Mouse (Mus musculus): ENCODE results near the gene Cabin1. TPM values are rescaled to one million over a fixed set of nuclear protein-coding genes. Genes with fewer than 3 reads are reported as not detected.

Cabin1 gene
- polyA plus RNA-seq, 1 experiment: 82.3 TPM

DNA sequence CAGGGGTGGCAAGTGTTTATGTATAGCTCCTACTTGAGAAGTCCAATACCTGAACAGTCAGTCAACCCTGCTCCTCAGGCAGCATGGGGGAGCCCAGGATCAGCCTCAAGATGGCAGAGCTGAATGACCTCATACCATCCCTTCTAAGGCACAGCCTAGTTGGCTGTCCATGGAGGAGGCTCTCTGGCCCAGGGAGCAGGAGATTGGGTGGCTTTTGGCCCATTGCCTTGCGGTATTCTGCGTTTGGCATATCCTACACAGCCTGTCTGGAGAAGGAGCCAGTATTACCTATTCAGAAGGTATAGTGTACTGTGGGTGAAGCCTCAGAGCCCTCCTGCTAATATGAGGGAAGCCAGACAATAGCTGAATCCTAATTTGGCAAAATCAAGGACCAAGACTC lies 68.6 kb downstream of the Cabin1 start:
- DNase-seq: no peak
- 95% methylated on average over 2 of the region's 2 CpGs for WGBS
- H3K4me3 ChIP-seq (ENCODE audit: control insufficient read depth, insufficient read depth, low read length): no peak overlapping the region
- TF ChIP-seq CTCF (IDR thresholded peaks at IDR 0.05; ENCODE audit: borderline replicate concordance, control insufficient read depth, extremely low read depth, insufficient read depth, low read length, poor library complexity) (no peak), POLR2A (IDR thresholded peaks at IDR 0.05; ENCODE audit: control insufficient read depth, extremely low read depth, insufficient read depth, low read length, poor library complexity) (no peak)
- no peak overlapping the region for H3K27ac ChIP-seq (ENCODE audit: control insufficient read depth, insufficient read depth, low read length)
- peaks cover 22% of the 10 kb centered on the region for H3K36me3 ChIP-seq (ENCODE audit: control insufficient read depth, insufficient read depth, low read length)
- H3K27me3 ChIP-seq (ENCODE audit: control insufficient read depth, insufficient read depth, low read length): no peaks in the 10 kb centered on the region
- no peaks in the 10 kb centered on the region for H3K4me1 ChIP-seq (replicated peaks; ENCODE audit: control insufficient read depth, insufficient read depth, low read length)

DNA sequence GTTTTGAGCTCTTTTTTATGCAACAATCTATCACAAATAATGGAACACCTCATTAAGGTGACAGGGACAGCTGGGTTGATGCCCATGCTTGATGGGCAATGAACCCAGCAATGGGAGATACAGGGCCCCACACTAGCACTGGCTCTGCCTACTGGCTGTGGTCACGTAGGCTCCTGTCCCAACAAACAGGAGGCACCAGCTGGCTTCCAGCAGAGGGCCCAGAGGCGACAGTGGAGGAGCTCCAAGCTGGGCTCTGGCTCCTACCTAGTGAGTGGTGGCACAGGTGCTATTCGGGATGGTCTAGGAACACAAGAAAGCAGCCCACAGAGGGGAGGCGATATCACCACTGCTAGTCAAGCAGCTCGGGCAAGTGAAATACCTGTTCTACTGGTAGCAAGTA lies 69.1 kb downstream of the Cabin1 start:
- no peak overlapping the region for H3K27ac ChIP-seq (ENCODE audit: control insufficient read depth, insufficient read depth, low read length)
- no peaks in the 10 kb centered on the region for H3K27me3 ChIP-seq (ENCODE audit: control insufficient read depth, insufficient read depth, low read length)
- TF ChIP-seq CTCF (IDR thresholded peaks at IDR 0.05; ENCODE audit: borderline replicate concordance, control insufficient read depth, extremely low read depth, insufficient read depth, low read length, poor library complexity): no peak
- no peak for TF ChIP-seq POLR2A (IDR thresholded peaks at IDR 0.05; ENCODE audit: control insufficient read depth, extremely low read depth, insufficient read depth, low read length, poor library complexity)
- H3K4me1 ChIP-seq (replicated peaks; ENCODE audit: control insufficient read depth, insufficient read depth, low read length): no peaks in the 10 kb centered on the region
- 95% methylated on average over 5 of the region's 5 CpGs for WGBS
- peaks cover 21% of the 10 kb centered on the region for H3K36me3 ChIP-seq (ENCODE audit: control insufficient read depth, insufficient read depth, low read length)
- no peak overlapping the region for H3K4me3 ChIP-seq (ENCODE audit: control insufficient read depth, insufficient read depth, low read length)
- no peak for DNase-seq

DNA sequence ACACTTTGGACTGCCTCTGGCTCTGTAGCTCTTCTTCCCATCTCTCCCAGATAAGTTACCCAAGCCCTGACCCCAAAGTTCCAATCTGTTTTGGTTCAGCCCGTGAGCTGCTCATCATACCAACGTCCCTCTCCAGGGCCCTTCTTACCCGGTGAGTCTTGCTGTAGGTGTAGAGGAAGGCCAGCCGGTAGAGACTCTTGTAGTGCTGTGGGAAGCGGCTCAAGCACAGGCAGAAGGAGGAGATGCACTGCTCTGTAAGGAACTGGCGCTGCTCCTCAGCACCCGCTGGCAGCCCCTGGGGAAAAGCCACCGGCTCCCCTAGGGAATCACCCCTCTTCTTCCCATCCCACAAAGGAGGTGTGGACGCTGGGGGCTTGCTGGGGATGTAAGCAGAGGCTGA lies 69.6 kb downstream of the Cabin1 start:
- TF ChIP-seq CTCF (IDR thresholded peaks at IDR 0.05; ENCODE audit: borderline replicate concordance, control insufficient read depth, extremely low read depth, insufficient read depth, low read length, poor library complexity) (no peak), POLR2A (IDR thresholded peaks at IDR 0.05; ENCODE audit: control insufficient read depth, extremely low read depth, insufficient read depth, low read length, poor library complexity) (no peak)
- Histone ChIP-seq H3K4me1 (replicated peaks; ENCODE audit: control insufficient read depth, insufficient read depth, low read length) (no peaks in the 10 kb centered on the region), H3K36me3 (ENCODE audit: control insufficient read depth, insufficient read depth, low read length) (peaks cover 16% of the 10 kb centered on the region), H3K27me3 (ENCODE audit: control insufficient read depth, insufficient read depth, low read length) (no peaks in the 10 kb centered on the region), H3K4me3 (ENCODE audit: control insufficient read depth, insufficient read depth, low read length) (no peak overlapping the region), H3K27ac (ENCODE audit: control insufficient read depth, insufficient read depth, low read length) (no peak overlapping the region)
- WGBS: 97% methylated on average over 9 of the region's 9 CpGs
- no peak for DNase-seq

DNA sequence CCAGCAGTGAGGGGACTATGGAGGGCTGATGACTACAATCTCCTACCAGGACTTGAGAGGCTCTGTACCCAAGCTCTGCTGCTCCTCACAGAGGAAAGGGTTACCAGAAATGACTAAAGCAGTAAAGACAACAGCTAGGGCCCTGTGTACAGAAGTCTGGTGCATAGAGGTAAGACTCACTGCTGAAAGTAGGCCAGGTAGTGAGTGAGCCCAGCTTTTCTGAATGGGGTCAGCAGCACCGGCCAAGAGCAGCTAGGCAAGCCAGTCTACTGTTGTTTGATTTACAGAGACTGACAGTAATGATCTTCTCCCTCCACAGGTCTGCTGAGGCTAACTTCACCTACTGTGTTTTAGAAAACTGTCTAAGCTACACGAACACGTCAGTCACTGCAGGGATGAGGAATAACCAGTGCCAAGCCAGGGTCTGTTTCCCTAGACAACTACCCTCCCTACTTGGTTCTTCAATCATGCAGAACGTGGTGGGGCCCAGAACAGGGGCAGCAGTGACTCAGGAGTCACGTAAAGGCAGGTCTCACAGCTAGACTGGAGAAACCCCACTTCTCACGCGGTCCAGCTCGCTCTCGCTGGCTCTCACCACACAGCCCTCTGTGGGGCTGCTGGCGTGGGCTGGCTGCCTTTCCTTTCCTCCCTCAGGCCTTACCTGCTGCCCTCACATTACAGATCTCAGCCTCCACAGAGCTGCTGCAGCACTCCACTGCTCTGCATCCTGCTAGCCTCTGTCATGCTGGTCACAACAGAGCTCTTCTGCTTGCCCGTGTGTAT lies 70.5 kb downstream of the Cabin1 start:
- Histone ChIP-seq H3K27ac (ENCODE audit: control insufficient read depth, insufficient read depth, low read length) (no peak overlapping the region), H3K4me3 (ENCODE audit: control insufficient read depth, insufficient read depth, low read length) (no peak overlapping the region), H3K36me3 (ENCODE audit: control insufficient read depth, insufficient read depth, low read length) (peaks cover 13% of the 10 kb centered on the region), H3K27me3 (ENCODE audit: control insufficient read depth, insufficient read depth, low read length) (no peaks in the 10 kb centered on the region), H3K4me1 (replicated peaks; ENCODE audit: control insufficient read depth, insufficient read depth, low read length) (no peaks in the 10 kb centered on the region)
- TF ChIP-seq CTCF (IDR thresholded peaks at IDR 0.05; ENCODE audit: borderline replicate concordance, control insufficient read depth, extremely low read depth, insufficient read depth, low read length, poor library complexity) (no peak), POLR2A (IDR thresholded peaks at IDR 0.05; ENCODE audit: control insufficient read depth, extremely low read depth, insufficient read depth, low read length, poor library complexity) (no peak)
- 93% methylated on average over 11 of the region's 11 CpGs for WGBS
- DNase-seq: no peak

DNA sequence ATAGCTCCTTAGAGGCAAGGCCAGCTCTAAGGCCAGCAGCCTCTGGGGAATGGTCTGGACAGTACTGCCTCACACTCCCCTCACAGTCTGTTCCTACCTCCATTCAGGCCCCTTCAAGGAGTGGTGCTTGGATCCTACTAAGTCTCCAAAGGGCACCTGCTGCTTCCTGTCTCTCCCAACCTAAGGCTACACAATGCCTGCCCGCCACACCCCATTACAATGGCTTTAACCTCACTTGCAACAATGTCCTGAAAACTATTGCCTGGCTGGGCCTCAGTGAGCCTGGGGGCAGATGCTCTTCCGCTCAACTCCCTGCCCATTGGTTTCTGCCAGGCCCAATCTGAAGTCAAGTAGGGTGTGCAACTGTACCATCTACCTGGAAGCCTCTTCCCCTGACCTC lies 75.5 kb downstream of the Cabin1 start:
- no peaks in the 10 kb centered on the region for H3K27me3 ChIP-seq (ENCODE audit: control insufficient read depth, insufficient read depth, low read length)
- WGBS: 97% methylated on average over 2 of the region's 2 CpGs
- DNase-seq: no peak
- no peak for TF ChIP-seq CTCF (IDR thresholded peaks at IDR 0.05; ENCODE audit: borderline replicate concordance, control insufficient read depth, extremely low read depth, insufficient read depth, low read length, poor library complexity)
- H3K36me3 ChIP-seq (ENCODE audit: control insufficient read depth, insufficient read depth, low read length): peaks cover 9% of the 10 kb centered on the region
- no peak overlapping the region for H3K27ac ChIP-seq (ENCODE audit: control insufficient read depth, insufficient read depth, low read length)
- H3K4me1 ChIP-seq (replicated peaks; ENCODE audit: control insufficient read depth, insufficient read depth, low read length): no peaks in the 10 kb centered on the region
- no peak overlapping the region for H3K4me3 ChIP-seq (ENCODE audit: control insufficient read depth, insufficient read depth, low read length)

DNA sequence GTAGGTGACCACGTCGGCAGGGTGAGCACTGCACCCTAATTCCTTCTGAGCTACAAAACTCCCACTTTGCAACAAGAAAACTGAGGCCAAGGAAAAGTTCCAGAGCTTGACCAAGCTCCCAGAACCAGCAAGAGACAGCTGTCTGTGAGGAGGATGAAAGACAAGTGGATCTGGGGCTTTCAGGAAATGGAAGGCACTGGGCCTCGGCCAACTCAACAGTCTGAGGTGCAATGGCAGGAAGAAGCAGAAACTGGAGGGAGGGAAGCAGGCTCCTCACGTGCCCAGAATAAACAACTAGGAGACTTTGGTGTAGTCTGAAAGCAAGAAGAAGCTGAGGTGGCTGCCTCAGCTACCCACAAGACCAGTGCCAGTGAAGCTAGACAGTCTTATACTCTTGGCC lies 77.4 kb downstream of the Cabin1 start:
- Histone ChIP-seq H3K27ac (ENCODE audit: control insufficient read depth, insufficient read depth, low read length) (no peak overlapping the region), H3K36me3 (ENCODE audit: control insufficient read depth, insufficient read depth, low read length) (peaks cover 11% of the 10 kb centered on the region), H3K4me3 (ENCODE audit: control insufficient read depth, insufficient read depth, low read length) (no peak overlapping the region), H3K4me1 (replicated peaks; ENCODE audit: control insufficient read depth, insufficient read depth, low read length) (no peaks in the 10 kb centered on the region), H3K27me3 (ENCODE audit: control insufficient read depth, insufficient read depth, low read length) (no peaks in the 10 kb centered on the region)
- no peak for DNase-seq
- WGBS: 48% methylated on average over 4 of the region's 4 CpGs
- TF ChIP-seq POLR2A (IDR thresholded peaks at IDR 0.05; ENCODE audit: control insufficient read depth, extremely low read depth, insufficient read depth, low read length, poor library complexity): no peak
- no peak for TF ChIP-seq CTCF (IDR thresholded peaks at IDR 0.05; ENCODE audit: borderline replicate concordance, control insufficient read depth, extremely low read depth, insufficient read depth, low read length, poor library complexity)

Measured in thymus, adult 2 months (tissue).